Mouse (Mus musculus) olfactory bulb, adult 2 months (tissue): ENCODE results near the gene Nova1.

Source experiments
- CTCF ChIP-seq: fragments of 200-500 bp; IDR thresholded peaks from 2 replicates; pipeline ENCODE4 v1.5.1; 2012; ENCODE audit warnings: low read depth, mild to moderate bottlenecking, low read length, moderate library complexity; ENCODE audit not compliant: insufficient read depth
- POLR2A ChIP-seq: fragments of 200-500 bp; IDR thresholded peaks from 2 replicates; pipeline ENCODE4 v1.6.1; 2012; ENCODE audit warnings: mild to moderate bottlenecking, low read depth, low read length, moderate library complexity; ENCODE audit not compliant: insufficient read depth

- TF ChIP-seq POLR2A (no peak), CTCF (no peak)
Measured at GRCm38 (mm10) chr12:46676341-46676740, 142.4 kb downstream of the Nova1 start.
